Mouse (Mus musculus): ENCODE data around the gene Gm20388. TPM values are rescaled to one million over a fixed set of nuclear protein-coding genes. Genes with fewer than 3 reads are reported as not detected.

Gm20388 gene
- polyA plus RNA-seq, 1 experiment from 2014 or later = 1.7 TPM

DNA sequence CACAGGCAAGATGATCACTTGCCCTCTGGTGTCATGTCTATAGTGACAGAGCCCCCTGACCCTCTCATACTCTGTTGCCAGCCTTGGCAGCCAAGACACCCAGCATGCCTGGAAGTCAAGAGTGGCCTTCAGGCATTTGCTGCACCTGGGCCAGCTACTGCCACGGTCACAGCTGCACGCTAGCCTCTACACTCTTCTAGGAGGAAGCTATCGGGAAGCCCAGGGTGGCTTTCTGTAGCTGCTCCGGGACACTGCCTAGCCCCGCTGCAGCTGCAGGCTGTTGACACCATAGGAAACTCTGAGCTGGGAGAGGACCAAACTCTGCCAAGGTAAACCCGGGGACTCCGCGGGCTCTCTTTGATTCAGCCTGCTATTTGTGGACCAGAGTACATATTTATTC is 2002.7 kb downstream of the Gm20388 start:
- 86% methylated on average over 8 of the region's 8 CpGs for WGBS

GRCm38 (mm10) chr8:121919158-121919557 is 2008.5 kb downstream of the Gm20388 start:
- peaks cover 3% of the 10 kb centered on the region; the same call in 1 of the 2 replicates for H3K27me3 ChIP-seq (ENCODE audit: insufficient read depth, poor library complexity, severe bottlenecking)
- WGBS = 79% methylated on average over 4 of the region's 4 CpGs
- no peaks in the 10 kb centered on the region for H3K36me3 ChIP-seq
- H3K9me3 ChIP-seq = no peaks in the 10 kb centered on the region
- H3K4me1 ChIP-seq (replicated peaks) = peaks cover 53% of the 10 kb centered on the region
- DNase-seq (ENCODE audit: low spot score) = no peak
- H3K4me3 ChIP-seq = no peak overlapping the region
- H3K27ac ChIP-seq = peak overlapping the region; percentile 41; the same call in 1 of the 2 replicates

More for the DNA sequence above, 2002.7 kb downstream of the Gm20388 start:
- no peaks in the 10 kb centered on the region for H3K9me3 ChIP-seq
- H3K4me3 ChIP-seq = no peak overlapping the region
- DNase-seq (ENCODE audit: low spot score) = no peak
- H3K4me1 ChIP-seq (replicated peaks) = peaks cover 35% of the 10 kb centered on the region
- H3K27me3 ChIP-seq (ENCODE audit: insufficient read depth, poor library complexity, severe bottlenecking) = peaks cover 22% of the 10 kb centered on the region
- H3K36me3 ChIP-seq = no peaks in the 10 kb centered on the region
- no peak overlapping the region for H3K27ac ChIP-seq

DNA sequence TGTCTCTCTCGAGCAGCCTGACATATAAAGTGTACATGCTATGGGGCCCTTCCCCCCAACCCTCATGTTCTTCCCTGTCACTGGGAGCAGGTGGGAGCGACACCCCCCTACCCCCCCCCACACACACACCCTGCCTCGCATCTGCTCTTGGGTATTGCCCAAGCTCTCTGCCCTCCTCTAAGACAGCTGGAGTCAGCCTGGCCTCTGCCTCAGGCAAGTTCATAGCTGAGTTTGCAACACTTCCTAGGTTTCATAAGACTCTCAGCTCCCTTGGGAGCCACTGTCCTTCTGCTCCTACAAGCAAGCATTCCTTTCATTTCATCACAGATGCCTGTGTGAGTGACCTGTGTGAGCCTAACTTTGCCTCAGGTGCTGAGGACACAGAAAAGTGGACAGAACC is 2009.1 kb downstream of the Gm20388 start:
- H3K27me3 ChIP-seq (ENCODE audit: insufficient read depth, poor library complexity, severe bottlenecking) = peaks cover 3% of the 10 kb centered on the region; the same call in 1 of the 2 replicates
- H3K4me3 ChIP-seq = no peak overlapping the region
- H3K27ac ChIP-seq = 0 out of 2 replicates have a peak overlapping the region, but pooled peaks have one; percentile 23
- 45% methylated on average over 3 of the region's 3 CpGs for WGBS
- H3K36me3 ChIP-seq = no peaks in the 10 kb centered on the region
- no peaks in the 10 kb centered on the region for H3K9me3 ChIP-seq
- peaks cover 47% of the 10 kb centered on the region for H3K4me1 ChIP-seq (replicated peaks)
- peak; percentile 39 for DNase-seq (ENCODE audit: low spot score)

- DNase-seq (ENCODE audit: low spot score) = no peak
- no peak overlapping the region for H3K4me3 ChIP-seq
- peaks cover 43% of the 10 kb centered on the region for H3K4me1 ChIP-seq (replicated peaks)
- no peaks in the 10 kb centered on the region for H3K27me3 ChIP-seq (ENCODE audit: insufficient read depth, poor library complexity, severe bottlenecking)
- no peaks in the 10 kb centered on the region for H3K9me3 ChIP-seq
- peak overlapping the region; percentile 24 for H3K27ac ChIP-seq
- H3K36me3 ChIP-seq = no peaks in the 10 kb centered on the region
- 71% methylated on average over 8 of the region's 8 CpGs for WGBS
Measured at GRCm38 (mm10) chr8:121921582-121921981, 2010.9 kb downstream of the Gm20388 start.

- WGBS = 70% methylated on average over 8 of the region's 8 CpGs
- Histone ChIP-seq H3K27me3 (ENCODE audit: insufficient read depth, poor library complexity, severe bottlenecking) (no peaks in the 10 kb centered on the region), H3K36me3 (no peaks in the 10 kb centered on the region), H3K27ac (peak overlapping the region; percentile 24), H3K4me3 (no peak overlapping the region), H3K9me3 (no peaks in the 10 kb centered on the region), H3K4me1 (replicated peaks) (peaks cover 43% of the 10 kb centered on the region)
- DNase-seq (ENCODE audit: low spot score) = no peak
Measured at GRCm38 (mm10) chr8:121922101-121922500, 2011.5 kb downstream of the Gm20388 start.

- H3K4me1 ChIP-seq (replicated peaks) = peaks cover 27% of the 10 kb centered on the region
- no peaks in the 10 kb centered on the region for H3K27me3 ChIP-seq (ENCODE audit: insufficient read depth, poor library complexity, severe bottlenecking)
- no peaks in the 10 kb centered on the region for H3K36me3 ChIP-seq
- H3K4me3 ChIP-seq = no peak overlapping the region
- H3K9me3 ChIP-seq = no peaks in the 10 kb centered on the region
- 89% methylated on average over 5 of the region's 5 CpGs for WGBS
- no peak for DNase-seq (ENCODE audit: low spot score)
- H3K27ac ChIP-seq = no peak overlapping the region
Measured at GRCm38 (mm10) chr8:121924681-121925080, 2014.0 kb downstream of the Gm20388 start.

- H3K4me1 ChIP-seq (replicated peaks) = peaks cover 20% of the 10 kb centered on the region
- no peak overlapping the region for H3K27ac ChIP-seq
- no peaks in the 10 kb centered on the region for H3K27me3 ChIP-seq (ENCODE audit: insufficient read depth, poor library complexity, severe bottlenecking)
- DNase-seq (ENCODE audit: low spot score) = peak; percentile 84
- no peaks in the 10 kb centered on the region for H3K36me3 ChIP-seq
- H3K9me3 ChIP-seq = no peaks in the 10 kb centered on the region
- WGBS = 33% methylated on average over 10 of the region's 10 CpGs
- H3K4me3 ChIP-seq = no peak overlapping the region
Measured at GRCm38 (mm10) chr8:121925624-121926023, 2015.0 kb downstream of the Gm20388 start.

DNA sequence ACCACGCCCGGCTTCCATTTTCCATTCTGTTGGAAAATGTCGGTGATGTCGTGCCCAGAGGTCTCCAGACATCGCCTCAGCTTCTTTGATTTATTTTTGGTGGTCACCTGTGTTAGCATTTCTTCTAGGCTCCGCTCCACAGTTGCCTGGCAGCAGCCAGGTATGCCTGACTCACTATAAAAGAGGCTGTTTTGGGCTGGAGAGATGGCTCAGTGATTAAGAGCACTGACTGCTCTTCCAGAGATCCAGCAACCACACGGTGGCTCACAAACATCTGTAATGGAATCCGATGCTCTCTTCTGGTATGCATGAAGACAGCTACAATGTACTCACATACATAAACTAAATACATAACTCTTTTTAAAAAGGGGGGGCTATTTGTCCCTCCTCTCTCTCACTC is 2015.6 kb downstream of the Gm20388 start:
- 70% methylated on average over 8 of the region's 8 CpGs for WGBS
- no peaks in the 10 kb centered on the region for H3K27me3 ChIP-seq (ENCODE audit: insufficient read depth, poor library complexity, severe bottlenecking)
- H3K9me3 ChIP-seq = no peaks in the 10 kb centered on the region
- no peak for DNase-seq (ENCODE audit: low spot score)
- H3K27ac ChIP-seq = no peak overlapping the region
- H3K4me3 ChIP-seq = no peak overlapping the region
- no peaks in the 10 kb centered on the region for H3K36me3 ChIP-seq
- peaks cover 15% of the 10 kb centered on the region for H3K4me1 ChIP-seq (replicated peaks)

DNA sequence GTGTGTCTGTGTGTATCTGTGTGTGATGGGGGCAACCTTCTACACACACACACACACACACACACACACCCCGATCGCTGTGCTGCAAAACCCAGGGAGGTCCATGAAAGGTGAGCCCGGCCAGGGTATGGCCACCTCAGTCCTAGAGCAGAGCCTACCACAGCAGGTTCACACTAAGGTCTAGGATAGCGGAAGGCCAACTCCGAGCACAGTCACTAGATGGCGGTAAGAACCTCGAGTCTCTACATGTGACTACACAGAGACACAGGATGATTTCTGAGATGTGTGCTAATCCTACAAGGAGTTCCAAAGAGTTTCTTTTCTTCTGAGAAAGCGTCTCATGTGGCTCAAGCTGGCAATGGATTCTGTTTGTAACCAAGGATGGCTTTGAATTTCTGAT is 2016.7 kb downstream of the Gm20388 start:
- DNase-seq (ENCODE audit: low spot score) = peak; percentile 31
- H3K27ac ChIP-seq = no peak overlapping the region
- 50% methylated on average over 8 of the region's 8 CpGs for WGBS

GRCm38 (mm10) chr8:121930047-121930446 is 2019.4 kb downstream of the Gm20388 start:
- Histone ChIP-seq H3K27me3 (ENCODE audit: insufficient read depth, poor library complexity, severe bottlenecking) (no peaks in the 10 kb centered on the region), H3K4me3 (no peak overlapping the region), H3K36me3 (no peaks in the 10 kb centered on the region), H3K27ac (no peak overlapping the region), H3K9me3 (no peaks in the 10 kb centered on the region), H3K4me1 (replicated peaks) (peaks cover 8% of the 10 kb centered on the region)
- 84% methylated on average over 4 of the region's 4 CpGs for WGBS
- DNase-seq (ENCODE audit: low spot score) = no peak

More for the DNA sequence above, 2016.7 kb downstream of the Gm20388 start:
- Histone ChIP-seq H3K9me3 (no peaks in the 10 kb centered on the region), H3K4me3 (no peak overlapping the region), H3K36me3 (no peaks in the 10 kb centered on the region), H3K4me1 (replicated peaks) (peaks cover 4% of the 10 kb centered on the region; the same call in 1 of the 2 replicates), H3K27me3 (ENCODE audit: insufficient read depth, poor library complexity, severe bottlenecking) (no peaks in the 10 kb centered on the region)

- WGBS = 84% methylated on average over 7 of the region's 7 CpGs
- no peak for DNase-seq (ENCODE audit: low spot score)
- Histone ChIP-seq H3K27ac (no peak overlapping the region), H3K9me3 (no peaks in the 10 kb centered on the region), H3K36me3 (no peaks in the 10 kb centered on the region), H3K27me3 (ENCODE audit: insufficient read depth, poor library complexity, severe bottlenecking) (no peaks in the 10 kb centered on the region), H3K4me3 (no peak overlapping the region), H3K4me1 (replicated peaks) (peaks cover 23% of the 10 kb centered on the region)
Measured at GRCm38 (mm10) chr8:121931571-121931970, 2020.9 kb downstream of the Gm20388 start.

DNA sequence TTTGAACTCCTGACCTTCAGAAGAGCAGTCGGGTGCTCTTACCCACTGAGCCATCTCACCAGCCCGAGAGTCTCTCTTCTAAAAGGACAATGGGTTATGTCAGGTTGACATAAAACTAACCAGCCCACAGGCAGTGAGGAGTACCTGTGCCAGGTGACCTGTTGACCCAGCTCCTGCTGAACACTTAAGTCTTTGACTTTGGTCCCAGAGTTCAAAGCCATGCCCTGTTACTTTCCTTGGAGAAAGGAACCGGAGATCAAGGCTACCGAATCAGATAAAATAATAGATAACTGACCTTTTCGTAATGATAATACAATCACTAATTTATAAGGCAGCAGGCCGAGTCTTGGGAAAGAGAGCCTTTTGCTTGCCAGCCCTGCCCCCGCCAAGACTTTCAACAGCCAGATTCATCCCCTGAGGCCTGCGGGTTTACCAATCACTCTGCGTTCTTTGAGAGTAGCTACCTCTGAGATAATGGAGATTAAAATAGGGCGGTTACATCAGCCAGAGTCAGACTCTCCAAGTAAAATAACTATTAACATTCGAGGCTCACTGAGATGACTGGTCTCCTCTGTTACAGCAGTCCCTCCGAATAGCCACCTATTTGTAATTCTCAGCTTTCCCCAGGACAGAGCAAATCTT is 2021.5 kb downstream of the Gm20388 start:
- 84% methylated on average over 12 of the region's 12 CpGs for WGBS
- Histone ChIP-seq H3K27me3 (ENCODE audit: insufficient read depth, poor library complexity, severe bottlenecking) (no peaks in the 10 kb centered on the region), H3K4me1 (replicated peaks) (peaks cover 26% of the 10 kb centered on the region), H3K27ac (no peak overlapping the region), H3K4me3 (no peak overlapping the region), H3K36me3 (no peaks in the 10 kb centered on the region), H3K9me3 (no peaks in the 10 kb centered on the region)
- no peak for DNase-seq (ENCODE audit: low spot score)

- Histone ChIP-seq H3K27me3 (ENCODE audit: insufficient read depth, poor library complexity, severe bottlenecking) (no peaks in the 10 kb centered on the region), H3K27ac (no peak overlapping the region), H3K4me1 (replicated peaks) (peaks cover 26% of the 10 kb centered on the region), H3K36me3 (no peaks in the 10 kb centered on the region), H3K9me3 (no peaks in the 10 kb centered on the region), H3K4me3 (no peak overlapping the region)
- DNase-seq (ENCODE audit: low spot score) = no peak
- 87% methylated on average over 14 of the region's 14 CpGs for WGBS
Measured at GRCm38 (mm10) chr8:121932668-121933520, 2022.3 kb downstream of the Gm20388 start.

All from hindbrain, embryonic 10.5 days (tissue).